ENCODE assay signal across 8 mouse cellular contexts in genomic region chr17:28340578-28340977, GRCm38 (mm10). TPM values are rescaled to one million over a fixed set of nuclear protein-coding genes. Genes with fewer than 3 reads are reported as not detected.
A peak's percentile ranks its signal among the peaks of the same experiment; 100 is the strongest.
DNase-seq lines count a peak whose midpoint lies in the region; ATAC-seq and TF ChIP-seq lines count a peak whose summit lies in the region.

No protein-coding gene starts in this region.

- no peak overlapping the region for H3K4me3 ChIP-seq in heart, adult 2 months
- peak overlapping the region; percentile 24 for H3K4me3 ChIP-seq in embryonic facial prominence, embryonic 13.5 days
- no peak overlapping the region; the same call in 1 of the 2 replicates for H3K4me3 ChIP-seq in hindbrain, postnatal 0 days (ENCODE audit: low read length)
- H3K4me3 ChIP-seq in midbrain, embryonic 12.5 days = no peak overlapping the region

- H3K4me1 ChIP-seq in heart, adult 2 months (ENCODE audit: control insufficient read depth, insufficient read depth, low read length) = 0 out of 2 replicates have a peak, but pooled peaks cover 3% of the 10 kb centered on the region
- H3K4me1 ChIP-seq in embryonic facial prominence, embryonic 13.5 days = peaks cover 52% of the 10 kb centered on the region
- H3K4me1 ChIP-seq in hindbrain, postnatal 0 days (ENCODE audit: insufficient read depth, low read length) = peaks cover 5% of the 10 kb centered on the region
- peaks cover 24% of the 10 kb centered on the region for H3K4me1 ChIP-seq in midbrain, embryonic 12.5 days

- DNase-seq in heart, adult 2 months = no peak
- no peak for DNase-seq in heart, adult 9 months (ENCODE audit: low spot score in 2 of 2)
- DNase-seq in hindbrain, postnatal 0 days (ENCODE audit: low spot score) = no peak
- no peak for DNase-seq in cerebellum, adult 8-10 months
- no peak for DNase-seq in gastrocnemius, adult 18-20 months (ENCODE audit: low spot score)

- H3K4me2 ChIP-seq in embryonic facial prominence, embryonic 13.5 days = peak overlapping the region; percentile 53
- H3K4me2 ChIP-seq in hindbrain, postnatal 0 days (ENCODE audit: low read depth, low read length) = no peak overlapping the region; the same call in 1 of the 2 replicates
- peak overlapping the region; percentile 50 for H3K4me2 ChIP-seq in midbrain, embryonic 12.5 days (replicated peaks)

- H3K27ac ChIP-seq in heart, adult 2 months = peak overlapping the region; percentile 38
- H3K27ac ChIP-seq in embryonic facial prominence, embryonic 13.5 days = peak overlapping the region; percentile 85
- H3K27ac ChIP-seq in hindbrain, postnatal 0 days = no peak overlapping the region
- no peak overlapping the region for H3K27ac ChIP-seq in midbrain, embryonic 12.5 days (replicated peaks)

- H3K9ac ChIP-seq in heart, adult 2 months (ENCODE audit: low read depth, low read length) = no peak overlapping the region
- H3K9ac ChIP-seq in embryonic facial prominence, embryonic 13.5 days = peak overlapping the region; percentile 66; the same call in 1 of the 2 replicates
- peak overlapping the region; percentile 35 for H3K9ac ChIP-seq in hindbrain, postnatal 0 days (replicated peaks; ENCODE audit: low read length)
- peak overlapping the region; percentile 50 for H3K9ac ChIP-seq in midbrain, embryonic 12.5 days (replicated peaks)

- no peak for TF ChIP-seq EP300 in heart, adult 2 months (IDR thresholded peaks at IDR 0.05; ENCODE audit: insufficient read depth, low read depth, low read length)

- no peak for ATAC-seq in embryonic facial prominence, embryonic 13.5 days (ENCODE audit: insufficient number of reproducible peaks, insufficient read depth, low FRiP score, low TSS enrichment, low read depth)
- 0 out of 2 replicates have a peak, but pooled peaks have one; percentile 2 for ATAC-seq in hindbrain, postnatal 0 days
- peak; percentile 21 for ATAC-seq in midbrain, embryonic 12.5 days (ENCODE audit: low FRiP score, low read depth)
- no peak for ATAC-seq in frontal cortex, adult (ENCODE audit: low TSS enrichment)

- intact Hi-C loops in heart, adult 2 months (cut with DNase I) = no loop called here

- no peaks in the 10 kb centered on the region for H3K9me3 ChIP-seq in embryonic facial prominence, embryonic 13.5 days
- H3K9me3 ChIP-seq in hindbrain, postnatal 0 days (ENCODE audit: low read length) = no peaks in the 10 kb centered on the region
- H3K9me3 ChIP-seq in midbrain, embryonic 12.5 days = no peaks in the 10 kb centered on the region

- no peak for TF ChIP-seq POLR2A in heart, adult 2 months (IDR thresholded peaks at IDR 0.05; ENCODE audit: insufficient read depth, low read depth, low read length)

- no peaks in the 10 kb centered on the region for H3K36me3 ChIP-seq in heart, adult 2 months (ENCODE audit: control insufficient read depth, insufficient read depth, low read length)
- peaks cover 50% of the 10 kb centered on the region for H3K36me3 ChIP-seq in embryonic facial prominence, embryonic 13.5 days
- no peaks in the 10 kb centered on the region for H3K36me3 ChIP-seq in hindbrain, postnatal 0 days (ENCODE audit: insufficient read depth, low read length)
- peaks cover 7% of the 10 kb centered on the region for H3K36me3 ChIP-seq in midbrain, embryonic 12.5 days

- H3K79me2 ChIP-seq in heart, adult 2 months (replicated peaks; ENCODE audit: control insufficient read depth, insufficient read depth, low read length) = no peaks in the 10 kb centered on the region

- TF ChIP-seq CTCF in heart, adult 2 months (IDR thresholded peaks at IDR 0.05) = no peak
- TF ChIP-seq CTCF in hindbrain, postnatal 0 days (IDR thresholded peaks at IDR 0.05; ENCODE audit: low read depth) = no peak

- no peaks in the 10 kb centered on the region for H3K27me3 ChIP-seq in heart, adult 2 months (ENCODE audit: control insufficient read depth, insufficient read depth, low read length)
- H3K27me3 ChIP-seq in embryonic facial prominence, embryonic 13.5 days = no peaks in the 10 kb centered on the region
- H3K27me3 ChIP-seq in hindbrain, postnatal 0 days (ENCODE audit: insufficient read depth, low read length) = no peaks in the 10 kb centered on the region
- H3K27me3 ChIP-seq in midbrain, embryonic 12.5 days = peaks cover 11% of the 10 kb centered on the region; the same call in 1 of the 2 replicates

- 76% methylated on average over 7 of the region's 7 CpGs for WGBS in heart, adult 2 months
- 54% methylated on average over 7 of the region's 7 CpGs for WGBS in embryonic facial prominence, embryonic 13.5 days
- WGBS in hindbrain, postnatal 0 days = 74% methylated on average over 7 of the region's 7 CpGs
- WGBS in midbrain, embryonic 12.5 days = 78% methylated on average over 7 of the region's 7 CpGs

RNA-seq across cellular contexts. Expression of gene Tead3, which starts 10.0 kb away (rescaled TPM):
- 10 to 100 TPM; 12.7 to 13.7 TPM for total RNA-seq in heart, adult 2 months (2021)
- 20.2 and 21.2 TPM in 2 replicates for polyA plus RNA-seq in heart, adult 2 months (2012; rRNA removed)
- 14.9 and 18.9 TPM in 2 replicates for polyA plus RNA-seq in embryonic facial prominence, embryonic 13.5 days (2015; fragmentation: Nextera tagmentation; extraction: Ambion mirVana)
- 6.5 and 9.4 TPM in 2 replicates for total RNA-seq in hindbrain, postnatal 0 days (2014; rRNA removed)
- 1.3 and 1.7 TPM in 2 replicates for polyA plus RNA-seq in hindbrain, postnatal 0 days (2015; fragmentation: Nextera tagmentation; extraction: Ambion mirVana)
- 5.2 and 5.7 TPM in 2 replicates for polyA plus RNA-seq in midbrain, embryonic 12.5 days (2016; fragmentation: Nextera tagmentation; extraction: Ambion mirVana)
- 1 to 10 TPM; 5.3 to 6.9 TPM for total RNA-seq in gastrocnemius, adult 18-20 months (2021)

RNA-seq across cellular contexts. Expression of gene Rpl10a, which starts 12.3 kb away (rescaled TPM):
- 100 to 1,000 TPM; 360 to 417 TPM for total RNA-seq in heart, adult 2 months (2021)
- 634 and 1,197 TPM in 2 replicates for polyA plus RNA-seq in heart, adult 2 months (2012; rRNA removed)
- 653 and 701 TPM in 2 replicates for polyA plus RNA-seq in embryonic facial prominence, embryonic 13.5 days (2015; fragmentation: Nextera tagmentation; extraction: Ambion mirVana)
- total RNA-seq in hindbrain, postnatal 0 days (2014; rRNA removed) = 699 and 1,071 TPM in 2 replicates
- 337 and 355 TPM in 2 replicates for polyA plus RNA-seq in hindbrain, postnatal 0 days (2015; fragmentation: Nextera tagmentation; extraction: Ambion mirVana)
- polyA plus RNA-seq in midbrain, embryonic 12.5 days (2016; fragmentation: Nextera tagmentation; extraction: Ambion mirVana) = 329 and 373 TPM in 2 replicates
- 100 to 1,000 TPM; 418 to 419 TPM for total RNA-seq in gastrocnemius, adult 18-20 months (2021)

RNA-seq across cellular contexts. Expression of gene Tulp1, which starts 24.4 kb away (rescaled TPM):
- not detected for total RNA-seq in heart, adult 2 months (2021)
- 0.38 TPM in 1 of 2 replicates, not detected in the other for polyA plus RNA-seq in heart, adult 2 months (2012; rRNA removed)
- polyA plus RNA-seq in embryonic facial prominence, embryonic 13.5 days (2015; fragmentation: Nextera tagmentation; extraction: Ambion mirVana) = 7.3 and 10.5 TPM in 2 replicates
- total RNA-seq in hindbrain, postnatal 0 days (2014; rRNA removed) = 1.4 TPM in 1 of 2 replicates, not detected in the other
- polyA plus RNA-seq in hindbrain, postnatal 0 days (2015; fragmentation: Nextera tagmentation; extraction: Ambion mirVana) = 1.8 and 2.0 TPM in 2 replicates
- 4.9 and 5.1 TPM in 2 replicates for polyA plus RNA-seq in midbrain, embryonic 12.5 days (2016; fragmentation: Nextera tagmentation; extraction: Ambion mirVana)
- not detected for total RNA-seq in gastrocnemius, adult 18-20 months (2021)

RNA-seq across cellular contexts. Expression of gene Fance, which starts 27.3 kb away (rescaled TPM):
- total RNA-seq in heart, adult 2 months (2021) = 10 to 100 TPM; 11.2 to 12.0 TPM
- polyA plus RNA-seq in heart, adult 2 months (2012; rRNA removed) = 7.4 and 11.8 TPM in 2 replicates
- 34.5 and 39.5 TPM in 2 replicates for polyA plus RNA-seq in embryonic facial prominence, embryonic 13.5 days (2015; fragmentation: Nextera tagmentation; extraction: Ambion mirVana)
- total RNA-seq in hindbrain, postnatal 0 days (2014; rRNA removed) = 38.7 and 46.5 TPM in 2 replicates
- polyA plus RNA-seq in hindbrain, postnatal 0 days (2015; fragmentation: Nextera tagmentation; extraction: Ambion mirVana) = 23.6 and 27.2 TPM in 2 replicates
- polyA plus RNA-seq in midbrain, embryonic 12.5 days (2016; fragmentation: Nextera tagmentation; extraction: Ambion mirVana) = 28.5 and 30.5 TPM in 2 replicates
- total RNA-seq in gastrocnemius, adult 18-20 months (2021) = 10 to 100 TPM; 10.3 to 11.2 TPM

Comparison
In these comparisons a context has a peak if more than half of its experiments do, and no peak if none do; other contexts are left out.
1. H3K27ac ChIP-seq: peak in heart, adult 2 months (single experiment) and embryonic facial prominence, embryonic 13.5 days (single experiment); none in hindbrain, postnatal 0 days (single experiment) and midbrain, embryonic 12.5 days (single experiment).
2. ATAC-seq: peak in hindbrain, postnatal 0 days (single experiment) and midbrain, embryonic 12.5 days (single experiment); none in embryonic facial prominence, embryonic 13.5 days (single experiment) and frontal cortex, adult (single experiment).